ENCODE assay signal across 12 mouse cellular contexts in the genomic region with DNA sequence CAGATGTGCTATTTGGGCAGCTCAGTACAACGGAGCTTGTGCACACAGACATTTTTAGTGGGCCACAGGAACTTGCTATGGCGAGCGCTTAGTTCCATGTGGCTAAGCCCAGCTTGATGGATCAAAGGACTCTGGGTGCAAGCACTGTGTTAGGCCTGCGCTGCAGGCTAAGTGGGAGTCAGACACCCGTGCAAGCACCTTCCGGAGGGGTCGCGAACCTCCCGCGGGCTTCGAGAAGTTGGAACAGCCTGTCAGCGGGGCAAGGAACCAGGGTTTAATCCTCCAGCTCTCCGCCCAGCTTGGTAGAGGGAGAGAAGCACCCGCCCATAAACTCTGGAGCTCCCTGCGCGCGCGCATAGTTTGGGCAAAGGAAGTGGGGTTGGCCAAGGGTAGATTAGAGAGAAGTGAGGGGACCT. TPM values are rescaled to one million over a fixed set of nuclear protein-coding genes. Genes with fewer than 3 reads are reported as not detected.
A peak's percentile ranks its signal among the peaks of the same experiment; 100 is the strongest.
DNase-seq lines count a peak whose midpoint lies in the region; ATAC-seq and TF ChIP-seq lines count a peak whose summit lies in the region.
"Had no signal": no experiment of that assay in that cellular context is flagged by ENCODE, and none has a peak within 500 bp of the region (broad histone marks: within the 10 kb centered on the region; RNA-seq: fewer than 3 reads in every experiment).

No protein-coding gene starts in this region.

- no peaks in the 10 kb centered on the region for H3K9me3 ChIP-seq in lung, embryonic 14.5 days (ENCODE audit: low read depth, low read length)
- H3K9me3 ChIP-seq in embryonic facial prominence, embryonic 15.5 days (replicated peaks), result no peaks in the 10 kb centered on the region
- no peaks in the 10 kb centered on the region for H3K9me3 ChIP-seq in limb, embryonic 11.5 days (ENCODE audit: control insufficient read depth, low read length)

- no peak overlapping the region for H3K27ac ChIP-seq in lung, embryonic 14.5 days (ENCODE audit: low read depth)
- no peak overlapping the region for H3K27ac ChIP-seq in embryonic facial prominence, embryonic 15.5 days (replicated peaks)
- H3K27ac ChIP-seq in limb, embryonic 11.5 days (replicated peaks; ENCODE audit: low read depth, low read length), result no peak overlapping the region

- H3K4me3 ChIP-seq in lung, embryonic 14.5 days (ENCODE audit: low read depth, low read length), result peak overlapping the region; percentile 23; the same call in 1 of the 2 replicates
- no peak overlapping the region for H3K4me3 ChIP-seq in lung, adult 2 months (replicated peaks; ENCODE audit: extremely low read depth, low read depth, low read length)
- H3K4me3 ChIP-seq in embryonic facial prominence, embryonic 15.5 days (replicated peaks), result peak overlapping the region; percentile 27
- peak overlapping the region; percentile 11 for H3K4me3 ChIP-seq in limb, embryonic 11.5 days (ENCODE audit: low read depth, low read length)

- peak overlapping the region; percentile 23; the same call in 1 of the 2 replicates for H3K9ac ChIP-seq in lung, embryonic 14.5 days
- H3K9ac ChIP-seq in embryonic facial prominence, embryonic 15.5 days, result no peak overlapping the region; the same call in 1 of the 2 replicates
- 0 out of 2 replicates have a peak overlapping the region, but pooled peaks have one; percentile 45 for H3K9ac ChIP-seq in limb, embryonic 11.5 days (ENCODE audit: low read length)

- H3K27me3 ChIP-seq in lung, embryonic 14.5 days (ENCODE audit: insufficient read depth, low read length), result peaks cover 28% of the 10 kb centered on the region
- H3K27me3 ChIP-seq in embryonic facial prominence, embryonic 15.5 days, result peaks cover 39% of the 10 kb centered on the region
- H3K27me3 ChIP-seq in limb, embryonic 11.5 days (ENCODE audit: control insufficient read depth, insufficient read depth, low read length), result no peaks in the 10 kb centered on the region

- no peak for TF ChIP-seq CTCF in lung, embryonic 14.5 days (IDR thresholded peaks at IDR 0.05; ENCODE audit: low read depth)
- no peak for TF ChIP-seq CTCF in lung, adult 2 months (IDR thresholded peaks at IDR 0.05; ENCODE audit: insufficient read depth, low read length)

- H3K4me2 ChIP-seq in lung, embryonic 14.5 days, result peak overlapping the region; percentile 54
- H3K4me2 ChIP-seq in embryonic facial prominence, embryonic 15.5 days (replicated peaks), result peak overlapping the region; percentile 58
- peak overlapping the region; percentile 47 for H3K4me2 ChIP-seq in limb, embryonic 11.5 days (ENCODE audit: low read depth, severe bottlenecking)

- TF ChIP-seq POLR2A in lung, adult 2 months (IDR thresholded peaks at IDR 0.05; ENCODE audit: borderline replicate concordance, extremely low read depth, low read depth, low read length), result no peak

- peak; percentile 55 for DNase-seq in lung, embryonic 14.5 days
- DNase-seq in lung, adult 2 months, result no peak
- peak; percentile 58 for DNase-seq in limb, embryonic 11.5 days (ENCODE audit: low spot score)
- peak; percentile 62 for DNase-seq in retina, postnatal 1 day
- DNase-seq in thymus, postnatal 36 days, result no peak
- DNase-seq in frontal cortex, adult 2 months (ENCODE audit: extremely low spot score in 1 of 2, low spot score in 1 of 2), result no peak
- DNase-seq: cerebellum, adult 9-11 months; kidney, adult 11 months had no signal

- no peaks in the 10 kb centered on the region for H3K36me3 ChIP-seq in lung, embryonic 14.5 days (ENCODE audit: insufficient read depth)
- H3K36me3 ChIP-seq in embryonic facial prominence, embryonic 15.5 days, result no peaks in the 10 kb centered on the region
- no peaks in the 10 kb centered on the region for H3K36me3 ChIP-seq in limb, embryonic 11.5 days (ENCODE audit: control insufficient read depth, insufficient read depth, low read length)

- peak; percentile 57 for ATAC-seq in lung, embryonic 14.5 days (ENCODE audit: insufficient read depth)
- peak; percentile 47 for ATAC-seq in embryonic facial prominence, embryonic 15.5 days (ENCODE audit: insufficient number of reproducible peaks, low FRiP score, low TSS enrichment, low read depth)
- no peak for ATAC-seq in limb, embryonic 11.5 days (ENCODE audit: insufficient number of reproducible peaks, low FRiP score, low TSS enrichment, low read depth)
- no peak for ATAC-seq in megakaryocyte progenitor cell, adult 5-6 weeks (replicated peaks; ENCODE audit: poor library complexity)
- ATAC-seq: Patski had no signal

- 2% methylated on average over 18 of the region's 18 CpGs for WGBS in lung, embryonic 14.5 days
- WGBS in lung, adult 2 months, result 18% methylated on average over 18 of the region's 18 CpGs
- 2% methylated on average over 18 of the region's 18 CpGs for WGBS in embryonic facial prominence, embryonic 15.5 days
- WGBS in limb, embryonic 11.5 days, result under 1% methylated on average over 18 of the region's 18 CpGs

- H3K4me1 ChIP-seq in lung, embryonic 14.5 days (ENCODE audit: insufficient read depth), result no peaks in the 10 kb centered on the region
- H3K4me1 ChIP-seq in lung, adult 2 months (ENCODE audit: control insufficient read depth, insufficient read depth, low read length), result no peaks in the 10 kb centered on the region
- H3K4me1 ChIP-seq in embryonic facial prominence, embryonic 15.5 days, result peaks cover 11% of the 10 kb centered on the region
- no peaks in the 10 kb centered on the region for H3K4me1 ChIP-seq in limb, embryonic 11.5 days (ENCODE audit: control insufficient read depth, insufficient read depth, low read length)

RNA-seq across cellular contexts. Expression of a gene that starts 17.7 kb away (rescaled TPM):
- 1,275 and 1,313 TPM in 2 replicates for polyA plus RNA-seq in lung, embryonic 14.5 days (2014; fragmentation: Nextera tagmentation; extraction: Ambion mirVana)
- polyA plus RNA-seq in lung, adult 2 months (2012; rRNA removed), result 43.1 and 74.9 TPM in 2 replicates
- polyA plus RNA-seq in embryonic facial prominence, embryonic 15.5 days (2015; fragmentation: Nextera tagmentation; extraction: Ambion mirVana), result 769 and 852 TPM in 2 replicates
- polyA plus RNA-seq in limb, embryonic 11.5 days (2014; fragmentation: Nextera tagmentation; extraction: Ambion mirVana), result 1,519 and 1,530 TPM in 2 replicates
- total RNA-seq in megakaryocyte progenitor cell, adult 5-6 weeks (2015), result 2,919 and 2,971 TPM in 2 replicates
- total RNA-seq in megakaryocyte progenitor cell, adult 5-6 weeks (2017), result 3,382 and 4,168 TPM in 2 replicates
- 229 and 238 TPM in 2 replicates for polyA plus RNA-seq in frontal cortex, adult 2 months (2012; rRNA removed)

RNA-seq across cellular contexts. Expression of a gene that starts 22.7 kb away (rescaled TPM):
- polyA plus RNA-seq in lung, embryonic 14.5 days (2014; fragmentation: Nextera tagmentation; extraction: Ambion mirVana), result not detected in 2 replicates
- polyA plus RNA-seq in lung, adult 2 months (2012; rRNA removed), result not detected in 2 replicates
- 0.52 and 0.63 TPM in 2 replicates for polyA plus RNA-seq in embryonic facial prominence, embryonic 15.5 days (2015; fragmentation: Nextera tagmentation; extraction: Ambion mirVana)
- not detected in 2 replicates for polyA plus RNA-seq in limb, embryonic 11.5 days (2014; fragmentation: Nextera tagmentation; extraction: Ambion mirVana)
- total RNA-seq in megakaryocyte progenitor cell, adult 5-6 weeks (2015), result not detected in 2 replicates
- not detected in 2 replicates for total RNA-seq in megakaryocyte progenitor cell, adult 5-6 weeks (2017)
- not detected in 2 replicates for polyA plus RNA-seq in frontal cortex, adult 2 months (2012; rRNA removed)
- polyA plus RNA-seq: testis, adult 2 months had no signal

RNA-seq across cellular contexts. Expression of a gene that starts 33.5 kb away (rescaled TPM):
- polyA plus RNA-seq in lung, embryonic 14.5 days (2014; fragmentation: Nextera tagmentation; extraction: Ambion mirVana), result 10.8 and 10.9 TPM in 2 replicates
- polyA plus RNA-seq in lung, adult 2 months (2012; rRNA removed), result 6.6 and 7.1 TPM in 2 replicates
- 9.5 and 10.3 TPM in 2 replicates for polyA plus RNA-seq in embryonic facial prominence, embryonic 15.5 days (2015; fragmentation: Nextera tagmentation; extraction: Ambion mirVana)
- 12.7 and 16.8 TPM in 2 replicates for polyA plus RNA-seq in limb, embryonic 11.5 days (2014; fragmentation: Nextera tagmentation; extraction: Ambion mirVana)
- total RNA-seq in megakaryocyte progenitor cell, adult 5-6 weeks (2015), result not detected in 2 replicates
- not detected in 2 replicates for total RNA-seq in megakaryocyte progenitor cell, adult 5-6 weeks (2017)
- 0.82 and 0.94 TPM in 2 replicates for polyA plus RNA-seq in frontal cortex, adult 2 months (2012; rRNA removed)

Comparison
In these comparisons a context has a peak if more than half of its experiments do, and no peak if none do; other contexts are left out.
1. DNase-seq: peak in lung, embryonic 14.5 days (single experiment), limb, embryonic 11.5 days (single experiment) and retina, postnatal 1 day (single experiment); none in lung, adult 2 months (single experiment), thymus, postnatal 36 days (0 of 2) and frontal cortex, adult 2 months (0 of 2).
2. ATAC-seq: peak in lung, embryonic 14.5 days (single experiment) and embryonic facial prominence, embryonic 15.5 days (single experiment); none in limb, embryonic 11.5 days (single experiment) and megakaryocyte progenitor cell, adult 5-6 weeks (single experiment).
3. Peak in every context shown above with its lines, with median percentiles within 50 percentile points of each other: H3K4me2 ChIP-seq.